Mouse (Mus musculus) MEL (cell line): ENCODE results near the gene Rars.

ENCODE experiments used
- CTCF ChIP-seq, 3 experiments: IDR thresholded peaks in 2 of 3; conservative IDR thresholded peaks in 1 of 3; 2 replicates each; pipeline ENCODE4 v1.5.1; 2011 to 2012; ENCODE audit warnings: low read length in 3 of 3, low read depth in 2 of 3, mild to moderate bottlenecking in 2 of 3, improper control_type of control experiment in 1 of 3, inconsistent platforms in 1 of 3, mixed read lengths in 1 of 3, moderate library complexity in 1 of 3; ENCODE audit not compliant: control insufficient read depth in 1 of 3, insufficient read depth in 1 of 3, poor library complexity in 1 of 3, severe bottlenecking in 1 of 3
- EP300 ChIP-seq, 2 experiments: IDR thresholded peaks; 2 replicates each; pipeline ENCODE4 v1.6.1; 2011; ENCODE audit warnings: improper control_type of control experiment in 2 of 2, low read length in 2 of 2, low read depth in 1 of 2, mild to moderate bottlenecking in 1 of 2
- RAD21 ChIP-seq: IDR thresholded peaks from 2 replicates; pipeline ENCODE4 v1.6.1; 2011; ENCODE audit warnings: mild to moderate bottlenecking, low read depth, low read length, improper control_type of control experiment

GRCm38 (mm10) chr11:35855567-35855966 is 21.3 kb upstream of the Rars start:
- TF ChIP-seq RAD21 (no peak), EP300 (IDR thresholded peaks at IDR 0.05; ENCODE audit: low read depth in 1 of 2, low read length in 2 of 2) (no peak), CTCF (IDR thresholded peaks at IDR 0.05 in 2 of 3, conservative IDR thresholded peaks at IDR 0.05 in 1 of 3; ENCODE audit: control insufficient read depth in 1 of 3, insufficient read depth in 1 of 3, low read depth in 2 of 3, low read length in 3 of 3, poor library complexity in 1 of 3, severe bottlenecking in 1 of 3) (no peak)
